Mouse (Mus musculus) lung, adult 2 months (tissue): ENCODE data around the gene Engase.

ENCODE experiments used
- CTCF ChIP-seq: fragments of 200-500 bp; IDR thresholded peaks from 2 replicates; pipeline ENCODE4 v1.5.1; 2011; ENCODE audit warnings: mild to moderate bottlenecking, low read length, control low read depth; ENCODE audit not compliant: insufficient read depth
- POLR2A ChIP-seq: fragments of 200-500 bp; IDR thresholded peaks from 2 replicates; pipeline ENCODE4 v1.6.1; 2011; ENCODE audit warnings: low read depth, mild to moderate bottlenecking, control low read depth, low read length, borderline replicate concordance; ENCODE audit errors: extremely low read depth

- TF ChIP-seq CTCF = no peak
- no peak for TF ChIP-seq POLR2A
These were observed 31.7 kb downstream of the Engase start for GRCm38 (mm10) chr11:118508341-118508740.
